Comparison of ENCODE assay signal across 12 mouse cellular contexts in the genomic region with DNA sequence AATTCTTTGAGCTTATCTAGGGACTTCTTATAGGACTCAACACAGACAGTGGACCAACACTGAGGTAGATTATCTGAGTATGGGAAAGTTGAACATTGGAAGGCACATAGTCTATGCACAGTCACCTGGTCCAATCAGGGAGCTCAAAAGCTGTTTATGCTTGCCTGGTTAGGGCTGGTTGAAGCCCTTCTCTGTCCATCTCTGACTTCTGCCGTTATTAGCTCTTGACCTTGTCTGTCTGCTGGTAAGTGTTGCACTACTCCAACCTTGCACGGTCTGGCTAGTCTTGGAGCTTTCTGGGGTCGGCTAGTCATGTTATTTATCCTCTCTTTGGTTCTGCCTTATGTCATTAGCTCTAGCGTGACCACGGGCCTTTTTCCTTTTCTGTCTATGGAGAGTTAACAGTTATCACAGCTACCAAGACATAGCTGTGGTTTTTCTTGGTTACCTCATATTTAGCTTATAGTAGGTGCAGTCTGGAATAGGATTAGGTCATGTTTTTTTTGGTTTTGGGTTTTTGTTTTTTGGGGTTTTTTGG. TPM values are rescaled to one million over a fixed set of nuclear protein-coding genes. Genes with fewer than 3 reads are reported as not detected.
DNase-seq lines count a peak whose midpoint lies in the region; ATAC-seq and TF ChIP-seq lines count a peak whose summit lies in the region.
"Had no signal": no experiment of that assay in that cellular context is flagged by ENCODE, and none has a peak within 500 bp of the region (broad histone marks: within the 10 kb centered on the region; RNA-seq: fewer than 3 reads in every experiment).

A gene (plus strand): TSS at position 208 of the 538 bp plus-strand sequence.

- no peak for DNase-seq in heart, postnatal 25 days (ENCODE audit: low spot score)
- peak; percentile 12 for DNase-seq in testis, postnatal 10 days (ENCODE audit: low spot score)
- no peak for DNase-seq in testis, postnatal 14 days (ENCODE audit: low spot score)
- DNase-seq in liver, embryonic 13.5 days: no peak
- no peak for DNase-seq in gastrocnemius, adult 2 months
- no peak for DNase-seq in urinary bladder, postnatal 36 days (ENCODE audit: low spot score in 2 of 2)
- no peak for DNase-seq in frontal cortex, postnatal 14 days (ENCODE audit: low spot score in 2 of 2)
- DNase-seq: cerebellum, postnatal 36 days had no signal

- no peak for ATAC-seq in heart, embryonic 13.5 days (ENCODE audit: extremely low read depth, insufficient number of reproducible peaks, low FRiP score, low TSS enrichment)
- ATAC-seq in liver, embryonic 13.5 days (ENCODE audit: low read depth): no peak

- H3K4me3 ChIP-seq in heart, embryonic 13.5 days: peak within 1 kb of the TSS; percentile 59
- H3K4me3 ChIP-seq in liver, embryonic 13.5 days (replicated peaks): peak within 1 kb of the TSS; percentile 52
- H3K4me3 ChIP-seq in gastrocnemius, adult 2 months: no peak within 1 kb of the TSS

- no peaks in the 10 kb centered on the region for H3K36me3 ChIP-seq in heart, embryonic 13.5 days
- peaks cover 9% of the 10 kb centered on the region for H3K36me3 ChIP-seq in liver, embryonic 13.5 days

- H3K27ac ChIP-seq in heart, embryonic 13.5 days (replicated peaks): no peak within 1 kb of the TSS
- peak within 1 kb of the TSS; percentile 49 for H3K27ac ChIP-seq in liver, embryonic 13.5 days
- no peak within 1 kb of the TSS for H3K27ac ChIP-seq in gastrocnemius, adult 2 months
- H3K27ac ChIP-seq: macrophage; stomach, postnatal 0 days had no signal

- H3K4me2 ChIP-seq in heart, embryonic 13.5 days: peak within 1 kb of the TSS; percentile 90
- H3K4me2 ChIP-seq in liver, embryonic 13.5 days: peak within 1 kb of the TSS; percentile 64

- 62% methylated on average over 5 of the region's 5 CpGs for WGBS in heart, embryonic 13.5 days
- WGBS in liver, embryonic 13.5 days (ENCODE audit: insufficient replicate concordance): 40% methylated on average over 5 of the region's 5 CpGs

- intact Hi-C loops in heart, postnatal 25 days (cut with DNase I): no loop called here
- intact Hi-C loops in gastrocnemius, adult 2 months (cut with DNase I): no loop called here

- TF ChIP-seq CTCF in gastrocnemius, adult 2 months (IDR thresholded peaks at IDR 0.05): no peak

- H3K9ac ChIP-seq in heart, embryonic 13.5 days: no peak within 1 kb of the TSS
- no peak within 1 kb of the TSS for H3K9ac ChIP-seq in liver, embryonic 13.5 days

- peaks cover 8% of the 10 kb centered on the region for H3K4me1 ChIP-seq in heart, embryonic 13.5 days
- H3K4me1 ChIP-seq in liver, embryonic 13.5 days (replicated peaks): no peaks in the 10 kb centered on the region

- peaks cover 9% of the 10 kb centered on the region for H3K9me3 ChIP-seq in heart, embryonic 13.5 days
- 0 out of 2 replicates have a peak, but pooled peaks cover 6% of the 10 kb centered on the region for H3K9me3 ChIP-seq in liver, embryonic 13.5 days (replicated peaks)

- H3K27me3 ChIP-seq in heart, embryonic 13.5 days (replicated peaks): peaks cover 40% of the 10 kb centered on the region
- H3K27me3 ChIP-seq in liver, embryonic 13.5 days: peaks cover 34% of the 10 kb centered on the region
- H3K27me3 ChIP-seq: CH12.LX had no signal

RNA-seq across cellular contexts. Expression of the gene that starts here (rescaled TPM):
- 0.20 and 0.52 TPM in 2 replicates for polyA plus RNA-seq in heart, embryonic 13.5 days (2015; fragmentation: Nextera tagmentation; extraction: Ambion mirVana)
- 1 to 10 TPM; 1.7 TPM for total RNA-seq in heart, postnatal 25 days (2021)
- polyA plus RNA-seq in liver, embryonic 13.5 days (2015; fragmentation: Nextera tagmentation; extraction: Ambion mirVana): 4.2 and 4.7 TPM in 2 replicates
- total RNA-seq in gastrocnemius, adult 2 months (2021): not detected
- total RNA-seq: CH12.LX had no signal
- polyA plus RNA-seq: macrophage had no signal
